Mouse (Mus musculus): ENCODE data around the gene Ankrd39.
A peak's percentile ranks its signal among the peaks of the same experiment; 100 is the strongest.
"Not testable (repeated sequence)": the region's sequence is repeated elsewhere in the genome, so short reads cannot be mapped to it uniquely, and the experiment has no call there.

The Ankrd39 gene

GRCm38 (mm10) chr1:36554633-36555399 lies 7.6 kb upstream of the Ankrd39 start:
- DNase-seq (ENCODE audit: low read depth, low spot score): no peak

- no peak for DNase-seq (ENCODE audit: low read depth, low spot score)
Measured at GRCm38 (mm10) chr1:36552506-36552905, 5.3 kb upstream of the Ankrd39 start.

- DNase-seq (ENCODE audit: low read depth, low spot score): no peak
Measured at GRCm38 (mm10) chr1:36551904-36552303, 4.7 kb upstream of the Ankrd39 start.

GRCm38 (mm10) chr1:36550075-36550863 lies 3.0 kb upstream of the Ankrd39 start:
- DNase-seq (ENCODE audit: low read depth, low spot score): no peak

GRCm38 (mm10) chr1:36549491-36549890 lies 2.2 kb upstream of the Ankrd39 start:
- DNase-seq (ENCODE audit: low read depth, low spot score): no peak

GRCm38 (mm10) chr1:36548771-36549170 lies 1.5 kb upstream of the Ankrd39 start:
- DNase-seq (ENCODE audit: low read depth, low spot score): no peak

GRCm38 (mm10) chr1:36547981-36548598 lies 845 bp upstream of the Ankrd39 start:
- DNase-seq (ENCODE audit: low read depth, low spot score): no peak

GRCm38 (mm10) chr1:36545845-36546600 lies 1.2 kb downstream of the Ankrd39 start:
- peak; percentile 60 for DNase-seq (ENCODE audit: low read depth, low spot score)

GRCm38 (mm10) chr1:36545382-36545781 lies 1.9 kb downstream of the Ankrd39 start:
- peak; percentile 16 for DNase-seq (ENCODE audit: low read depth, low spot score)

- DNase-seq (ENCODE audit: low read depth, low spot score): no peak
Measured at GRCm38 (mm10) chr1:36542925-36543324, 4.3 kb downstream of the Ankrd39 start.

- no peak for DNase-seq (ENCODE audit: low read depth, low spot score)
Measured at GRCm38 (mm10) chr1:36541844-36542243, 5.4 kb downstream of the Ankrd39 start.

GRCm38 (mm10) chr1:36540807-36541206 lies 6.4 kb downstream of the Ankrd39 start:
- no peak for DNase-seq (ENCODE audit: low read depth, low spot score)

- no peak for DNase-seq (ENCODE audit: low read depth, low spot score)
Measured at GRCm38 (mm10) chr1:36540132-36540531, 7.1 kb downstream of the Ankrd39 start.

- DNase-seq (ENCODE audit: low read depth, low spot score): no peak
Measured at GRCm38 (mm10) chr1:36539186-36539585, 8.1 kb downstream of the Ankrd39 start, which contains the start of gene Gm42417. Gm42417 (minus strand) TSS chr1:36539429.

GRCm38 (mm10) chr1:36538727-36539126 lies 8.5 kb downstream of the Ankrd39 start:
- DNase-seq (ENCODE audit: low read depth, low spot score): no peak

- not testable (repeated sequence) for DNase-seq (ENCODE audit: low read depth, low spot score)
Measured at GRCm38 (mm10) chr1:36536783-36537182, 10.5 kb downstream of the Ankrd39 start, which contains the start of gene Ankrd23. Ankrd23 (minus strand) TSS chr1:36536883.

GRCm38 (mm10) chr1:36536397-36536728 lies 10.9 kb downstream of the Ankrd39 start:
- no peak for DNase-seq (ENCODE audit: low read depth, low spot score)

- DNase-seq (ENCODE audit: low read depth, low spot score): no peak
Measured at GRCm38 (mm10) chr1:36535477-36536396, 11.5 kb downstream of the Ankrd39 start.

- DNase-seq (ENCODE audit: low read depth, low spot score): no peak
Measured at GRCm38 (mm10) chr1:36534595-36535058, 12.6 kb downstream of the Ankrd39 start.

- no peak for DNase-seq (ENCODE audit: low read depth, low spot score)
Measured at GRCm38 (mm10) chr1:36533546-36533945, 13.7 kb downstream of the Ankrd39 start.

Data from CD4-positive, CD25-positive, alpha-beta regulatory T cell, adult 2 months (primary cell).